8 mouse cellular contexts compared by ENCODE assay signal in genomic region chr19:5058801-5059771, GRCm38 (mm10). TPM values are rescaled to one million over a fixed set of nuclear protein-coding genes. Genes with fewer than 3 reads are reported as not detected.
A peak's percentile ranks its signal among the peaks of the same experiment; 100 is the strongest.
DNase-seq lines count a peak whose midpoint lies in the region; ATAC-seq and TF ChIP-seq lines count a peak whose summit lies in the region.

No protein-coding gene starts in this region.

- H3K27me3 ChIP-seq in liver, embryonic 14.5 days (ENCODE audit: control insufficient read depth, insufficient read depth, low read length), result no peaks in the 10 kb centered on the region

- H3K4me2 ChIP-seq in liver, embryonic 14.5 days (ENCODE audit: low read depth), result no peak overlapping the region

- H3K27ac ChIP-seq in gastrocnemius, adult 2 months, result peak overlapping the region; percentile 82
- no peak overlapping the region for H3K27ac ChIP-seq in liver, embryonic 14.5 days

- H3K4me3 ChIP-seq in gastrocnemius, adult 2 months, result peak overlapping the region; percentile 19
- H3K4me3 ChIP-seq in liver, embryonic 14.5 days (ENCODE audit: insufficient read depth in 1 of 2, low read depth in 2 of 2, low read length in 2 of 2), result no peak overlapping the region

- no peak overlapping the region for H3K9ac ChIP-seq in liver, embryonic 14.5 days (replicated peaks)

- 14% methylated on average over 10 of the region's 10 CpGs for WGBS in liver, embryonic 14.5 days (ENCODE audit: insufficient replicate concordance)

- H3K4me1 ChIP-seq in liver, embryonic 14.5 days (replicated peaks; ENCODE audit: control insufficient read depth in 2 of 2, insufficient read depth in 2 of 2, low read length in 1 of 2), result peaks cover 0 to 21% of the 10 kb centered on the region in 2 experiments; a peak in 3 of 4 replicates

- peak; percentile 51; the same call in 1 of the 2 replicates for ATAC-seq in liver, embryonic 14.5 days (ENCODE audit: insufficient read depth)

- no peak for TF ChIP-seq CTCF in gastrocnemius, adult 2 months (IDR thresholded peaks at IDR 0.05)
- TF ChIP-seq CTCF in liver, embryonic 14.5 days (IDR thresholded peaks at IDR 0.05; ENCODE audit: low read depth), result no peak

- intact Hi-C loops in gastrocnemius, adult 2 months (cut with DNase I), result no loop called here
- intact Hi-C loops in heart, postnatal 14 days (cut with DNase I), result no loop called here

- peak; percentile 70 for DNase-seq in gastrocnemius, adult 2 months
- DNase-seq in gastrocnemius, postnatal 25 days, result no peak
- peak; percentile 76 for DNase-seq in NIH3T3 (ENCODE audit: low read depth)
- DNase-seq in heart, postnatal 14 days, result peak; percentile 43 to 51
- no peak for DNase-seq in liver, embryonic 14.5 days (ENCODE audit: low read depth in 3 of 3, low spot score in 3 of 3)
- DNase-seq in cerebellum, postnatal 25 days, result no peak
- no peak for DNase-seq in urinary bladder, adult 18-20 months (ENCODE audit: low spot score in 2 of 2)
- DNase-seq in layer of hippocampus, adult 8-10 months (ENCODE audit: low spot score in 2 of 2), result no peak

- no peaks in the 10 kb centered on the region for H3K36me3 ChIP-seq in liver, embryonic 14.5 days (replicated peaks; ENCODE audit: control insufficient read depth, insufficient read depth, low read depth)

- TF ChIP-seq EP300 in liver, embryonic 14.5 days (IDR thresholded peaks at IDR 0.05; ENCODE audit: low read depth), result no peak

- no peaks in the 10 kb centered on the region for H3K9me3 ChIP-seq in liver, embryonic 14.5 days (ENCODE audit: control insufficient read depth, low read length)

RNA-seq across cellular contexts. Expression of gene Cd248, which starts 8.8 kb away (rescaled TPM):
- total RNA-seq in gastrocnemius, adult 2 months (2021), result 10 to 100 TPM in 1 of 2 experiments, 1 to 10 TPM in 1; 9.5 to 15.1 TPM
- total RNA-seq in gastrocnemius, postnatal 25 days (2021), result 10 to 100 TPM; 13.8 to 23.3 TPM
- 10 to 100 TPM; 21.3 to 23.9 TPM for total RNA-seq in heart, postnatal 14 days (2021)
- 1.7 and 2.0 TPM in 2 replicates for polyA plus RNA-seq in liver, embryonic 14.5 days (2012; rRNA removed)
- polyA plus RNA-seq in liver, embryonic 14.5 days (2014; fragmentation: Nextera tagmentation; extraction: Ambion mirVana), result 2.8 and 3.4 TPM in 2 replicates
- 1 to 10 TPM; 3.7 to 5.6 (median 4.4) TPM for total RNA-seq in layer of hippocampus, adult 8-10 months (2022)

RNA-seq across cellular contexts. Expression of gene Rin1, which starts 8.8 kb away (rescaled TPM):
- total RNA-seq in gastrocnemius, adult 2 months (2021), result 1 to 10 TPM in 1 of 2 experiments, under 1 TPM in 1; 0.99 to 1.3 TPM
- 1 to 10 TPM; 1.3 to 2.1 TPM for total RNA-seq in gastrocnemius, postnatal 25 days (2021)
- 1 to 10 TPM; 1.8 TPM for total RNA-seq in heart, postnatal 14 days (2021)
- 0.42 and 0.54 TPM in 2 replicates for polyA plus RNA-seq in liver, embryonic 14.5 days (2012; rRNA removed)
- polyA plus RNA-seq in liver, embryonic 14.5 days (2014; fragmentation: Nextera tagmentation; extraction: Ambion mirVana), result 0.13 and 0.28 TPM in 2 replicates
- 100 to 1,000 TPM in 1 of 4 experiments, 10 to 100 TPM in 3; 89.3 to 115 (median 96.8) TPM for total RNA-seq in layer of hippocampus, adult 8-10 months (2022)

RNA-seq across cellular contexts. Expression of gene Brms1, which starts 17.9 kb away (rescaled TPM):
- total RNA-seq in gastrocnemius, adult 2 months (2021), result 10 to 100 TPM; 14.7 to 15.1 TPM
- total RNA-seq in gastrocnemius, postnatal 25 days (2021), result 10 to 100 TPM; 11.6 to 12.6 TPM
- total RNA-seq in heart, postnatal 14 days (2021), result 10 to 100 TPM; 12.9 to 14.8 TPM
- polyA plus RNA-seq in liver, embryonic 14.5 days (2012; rRNA removed), result 17.3 and 19.9 TPM in 2 replicates
- 24.5 and 26.4 TPM in 2 replicates for polyA plus RNA-seq in liver, embryonic 14.5 days (2014; fragmentation: Nextera tagmentation; extraction: Ambion mirVana)
- 10 to 100 TPM; 18.3 to 24.6 (median 20.6) TPM for total RNA-seq in layer of hippocampus, adult 8-10 months (2022)

RNA-seq across cellular contexts. Expression of gene AC124502.3, which starts 20.4 kb away (rescaled TPM):
- under 1 TPM; 0.46 to 0.59 TPM for total RNA-seq in gastrocnemius, adult 2 months (2021)
- 1 to 10 TPM in 1 of 2 experiments, under 1 TPM in 1; 0.26 to 1.4 TPM for total RNA-seq in gastrocnemius, postnatal 25 days (2021)
- total RNA-seq in heart, postnatal 14 days (2021), result 1 to 10 TPM in 1 of 2 experiments, under 1 TPM in 1; 0.98 to 1.8 TPM
- polyA plus RNA-seq in liver, embryonic 14.5 days (2012; rRNA removed), result 0.19 and 0.29 TPM in 2 replicates
- 0.13 and 0.59 TPM in 2 replicates for polyA plus RNA-seq in liver, embryonic 14.5 days (2014; fragmentation: Nextera tagmentation; extraction: Ambion mirVana)
- total RNA-seq in layer of hippocampus, adult 8-10 months (2022), result 1 to 10 TPM; 4.4 to 10.0 (median 6.3) TPM

RNA-seq across cellular contexts. Expression of gene B4gat1, which starts 20.5 kb away (rescaled TPM):
- 10 to 100 TPM; 20.0 to 22.4 TPM for total RNA-seq in gastrocnemius, adult 2 months (2021)
- 10 to 100 TPM; 17.9 to 20.1 TPM for total RNA-seq in gastrocnemius, postnatal 25 days (2021)
- total RNA-seq in heart, postnatal 14 days (2021), result 10 to 100 TPM; 40.8 to 44.4 TPM
- polyA plus RNA-seq in liver, embryonic 14.5 days (2012; rRNA removed), result 3.4 and 4.2 TPM in 2 replicates
- 6.5 TPM in 2 replicates for polyA plus RNA-seq in liver, embryonic 14.5 days (2014; fragmentation: Nextera tagmentation; extraction: Ambion mirVana)
- total RNA-seq in layer of hippocampus, adult 8-10 months (2022), result 100 to 1,000 TPM; 107 to 119 (median 111) TPM

Comparison
In these comparisons a context has a peak if more than half of its experiments do, and no peak if none do; other contexts are left out.
1. DNase-seq: peak in gastrocnemius, adult 2 months (single experiment), NIH3T3 (single experiment) and heart, postnatal 14 days (2 of 2); none in gastrocnemius, postnatal 25 days (single experiment), liver, embryonic 14.5 days (0 of 3), cerebellum, postnatal 25 days (0 of 2), urinary bladder, adult 18-20 months (0 of 2) and layer of hippocampus, adult 8-10 months (0 of 2).
2. RNA of gene Rin1, which starts 8.8 kb away (total RNA-seq): 89.3 to 115 TPM in layer of hippocampus, adult 8-10 months; 1.3 to 2.1 TPM in gastrocnemius, postnatal 25 days, 1.8 TPM in heart, postnatal 14 days and 0.99 to 1.3 TPM in gastrocnemius, adult 2 months; every median in the first group is over 10 times any median in the second.